Mouse (Mus musculus) brain, embryonic 14.5 days (tissue): ENCODE measurements around the gene Fgf22. TPM values are rescaled to one million over a fixed set of nuclear protein-coding genes. Genes with fewer than 3 reads are reported as not detected.

Experiments
- DNase-seq: peaks from one replicate; pipeline ENCODE4 v3.0.0-alpha.2; 2011; ENCODE audit warnings: low read depth
- CTCF ChIP-seq: fragments of 200-500 bp; IDR thresholded peaks from 2 replicates; pipeline ENCODE4 v1.5.1; 2012; ENCODE audit warnings: inconsistent platforms, mild to moderate bottlenecking, moderate library complexity, borderline replicate concordance; ENCODE audit not compliant: insufficient read depth, insufficient read length; ENCODE audit errors: extremely low read depth
- POLR2A ChIP-seq: fragments of 200-500 bp; IDR thresholded peaks from 2 replicates; pipeline ENCODE4 v1.6.1; 2012; ENCODE audit warnings: mild to moderate bottlenecking, inconsistent platforms, borderline replicate concordance; ENCODE audit not compliant: poor library complexity, insufficient read depth, insufficient read length, severe bottlenecking; ENCODE audit errors: extremely low read depth
- polyA plus RNA-seq: library from polyadenylated mRNA; depleted of rRNA; stranded (reverse); fragments of >200 nt; gene quantifications from 2 replicates; pipeline ENCODE4 v1.2.3, GENCODE M21; 2012; rRNA removed

The Fgf22 gene
- polyA plus RNA-seq, 1 experiment: 0.74 TPM

DNA sequence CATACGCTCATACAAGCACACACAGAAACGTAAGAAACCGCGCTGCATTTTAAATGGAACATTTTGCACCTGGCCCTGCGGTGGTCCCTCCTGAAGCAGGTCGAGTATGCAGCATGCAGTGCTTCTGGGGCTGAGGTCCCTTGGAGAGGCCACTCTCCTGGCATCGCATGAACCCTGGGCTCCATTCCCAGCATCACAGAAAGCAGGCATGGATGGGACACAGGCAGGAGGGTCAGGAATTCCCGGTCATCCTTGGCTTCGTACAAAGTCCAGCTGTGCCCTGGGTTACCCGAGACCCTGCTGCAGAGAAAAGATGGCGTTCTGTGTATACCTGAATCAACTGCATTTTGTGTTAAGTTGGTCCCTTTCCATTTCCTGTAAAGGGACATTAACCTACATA is 45.6 kb downstream of the Fgf22 start:
- no peak for DNase-seq
- TF ChIP-seq CTCF (no peak), POLR2A (no peak)

- no peak for TF ChIP-seq CTCF
- no peak for TF ChIP-seq POLR2A
- no peak for DNase-seq
These were observed 47.0 kb downstream of the Fgf22 start for GRCm38 (mm10) chr10:79801837-79802236.

DNA sequence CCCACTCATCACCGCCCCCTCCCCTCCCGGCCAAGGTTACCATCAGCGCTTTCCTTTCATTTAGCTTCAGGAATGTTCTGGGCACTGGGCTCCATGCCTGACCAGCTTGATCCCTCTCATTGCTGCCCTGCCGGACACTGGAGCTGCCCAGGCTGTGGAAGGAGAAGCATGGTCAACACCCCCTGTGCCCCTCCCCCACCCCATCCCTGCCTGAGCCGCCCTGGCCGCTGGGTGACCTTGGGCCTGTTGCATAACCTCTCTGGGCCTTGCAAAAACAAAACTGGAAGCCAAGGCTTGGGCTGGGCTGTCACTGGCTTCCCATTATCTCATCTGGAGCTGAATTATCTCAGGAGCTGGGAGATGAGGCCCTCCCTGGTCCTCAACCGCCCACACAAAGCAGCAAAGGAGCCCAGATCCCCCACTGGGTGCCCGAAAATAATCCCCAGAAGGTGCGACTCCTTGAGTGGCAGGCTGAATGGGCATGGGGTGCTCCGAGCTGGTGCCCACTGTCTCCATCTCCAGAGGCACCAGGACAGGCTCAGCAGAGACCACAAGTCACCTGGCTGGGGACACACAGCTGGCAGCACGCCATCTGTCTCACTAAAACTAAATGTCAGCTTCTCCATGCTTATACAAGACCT is 47.6 kb downstream of the Fgf22 start:
- peak; percentile 23 for DNase-seq
- TF ChIP-seq POLR2A: no peak
- TF ChIP-seq CTCF: no peak

DNA sequence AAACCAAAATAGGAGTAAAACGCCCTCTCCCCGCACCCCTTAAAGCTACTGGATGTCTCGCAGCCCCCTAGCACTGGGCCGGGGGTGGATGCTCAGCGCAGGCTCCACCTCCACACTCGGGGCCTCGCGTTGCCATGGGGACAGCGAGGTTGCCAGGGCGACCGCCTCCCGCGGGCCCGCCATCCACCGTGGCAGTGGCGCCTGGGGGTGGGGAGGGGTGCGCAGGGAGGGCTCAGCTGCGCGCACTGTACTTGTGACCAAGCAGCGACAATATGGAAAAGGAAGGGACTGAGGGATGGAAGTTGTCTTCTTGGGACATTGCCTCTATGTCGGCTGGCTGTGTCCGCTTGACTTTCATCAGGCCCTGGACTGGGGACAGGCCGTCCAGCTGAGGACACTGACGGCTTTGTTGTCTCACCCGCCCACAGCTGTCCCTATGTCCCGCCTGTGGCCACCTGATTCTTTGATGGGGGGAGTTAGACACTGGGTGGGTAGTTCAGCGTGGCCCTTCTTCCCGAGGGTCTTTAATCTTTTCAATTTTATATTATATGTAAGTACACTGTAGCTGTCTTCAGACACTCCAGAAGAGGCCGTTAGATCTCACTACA is 48.9 kb downstream of the Fgf22 start:
- TF ChIP-seq CTCF: no peak
- TF ChIP-seq POLR2A: peak; percentile 25; the same call in 1 of the 2 replicates
- peak; percentile 97 for DNase-seq

GRCm38 (mm10) chr10:79805636-79806035 is 50.8 kb downstream of the Fgf22 start:
- TF ChIP-seq POLR2A: no peak
- TF ChIP-seq CTCF: no peak
- no peak for DNase-seq

- TF ChIP-seq CTCF (no peak), POLR2A (no peak)
- DNase-seq: no peak
These were observed 51.5 kb downstream of the Fgf22 start for GRCm38 (mm10) chr10:79806331-79806730.

DNA sequence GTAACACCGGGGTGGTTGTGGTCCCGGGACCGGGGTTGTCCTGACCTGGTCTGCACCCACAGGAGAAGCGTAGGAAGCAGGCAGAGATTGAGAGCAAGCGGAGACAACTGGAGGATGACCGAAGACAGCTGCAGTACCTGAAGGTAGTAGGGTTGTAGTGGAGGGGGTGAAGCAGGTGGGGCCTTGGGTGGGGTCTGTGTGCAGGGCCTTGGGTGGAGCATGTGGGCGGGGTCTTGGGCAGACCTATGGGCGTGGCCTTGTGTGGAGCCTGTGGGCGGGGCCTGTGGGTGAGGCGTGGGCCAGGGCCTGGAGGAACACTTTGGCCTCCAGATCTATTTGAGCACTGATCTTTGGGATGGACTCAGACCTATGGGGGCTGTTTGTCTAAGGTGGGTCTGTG is 52.1 kb downstream of the Fgf22 start:
- no peak for DNase-seq
- TF ChIP-seq POLR2A (no peak), CTCF (no peak)

- DNase-seq: peak; percentile 51
- TF ChIP-seq CTCF: no peak
- no peak for TF ChIP-seq POLR2A
These were observed 53.0 kb downstream of the Fgf22 start for GRCm38 (mm10) chr10:79807826-79808225.

Other genes with a start within 250 kb of the Fgf22 start
- 8.9 and 13.8 TPM in 2 replicates for gene Plpp2, start 221.3 kb upstream of the Fgf22 start, polyA plus RNA-seq
- gene Mier2, start 199.9 kb upstream of the Fgf22 start, polyA plus RNA-seq: 128 and 178 TPM in 2 replicates
- gene Theg, start 167.7 kb upstream of the Fgf22 start, polyA plus RNA-seq: not detected in 2 replicates
- gene C2cd4c, start 141.1 kb upstream of the Fgf22 start, polyA plus RNA-seq: 8.2 and 10.4 TPM in 2 replicates
- gene Shc2, start 117.2 kb upstream of the Fgf22 start, polyA plus RNA-seq: 48.1 and 54.9 TPM in 2 replicates
- gene Odf3l2, start 109.3 kb upstream of the Fgf22 start, polyA plus RNA-seq: 0.11 TPM in 1 of 2 replicates, not detected in the other
- gene Madcam1, start 90.5 kb upstream of the Fgf22 start, polyA plus RNA-seq: 0.87 and 1.1 TPM in 2 replicates
- gene Tpgs1, start 85.7 kb upstream of the Fgf22 start, polyA plus RNA-seq: 68.2 and 69.2 TPM in 2 replicates
- 121 and 151 TPM in 2 replicates for gene Cdc34, start 72.9 kb upstream of the Fgf22 start, polyA plus RNA-seq
- 1.4 and 1.9 TPM in 2 replicates for gene Gzmm, start 66.1 kb upstream of the Fgf22 start, polyA plus RNA-seq
- 593 and 631 TPM in 2 replicates for gene Bsg, start 50.6 kb upstream of the Fgf22 start, polyA plus RNA-seq
- 8.3 and 16.1 TPM in 2 replicates for gene Hcn2, start 38.4 kb upstream of the Fgf22 start, polyA plus RNA-seq
- 63.0 and 81.6 TPM in 2 replicates for gene Polrmt, start 8.5 kb upstream of the Fgf22 start, polyA plus RNA-seq
- gene Rnf126, start 11.9 kb downstream of the Fgf22 start, polyA plus RNA-seq: 157 and 182 TPM in 2 replicates
- gene Fstl3, start 22.2 kb downstream of the Fgf22 start, polyA plus RNA-seq: 1.7 and 2.2 TPM in 2 replicates
- 0.05 and 0.14 TPM in 2 replicates for gene Prss57, start 35.9 kb downstream of the Fgf22 start, polyA plus RNA-seq
- gene Palm, start 38.5 kb downstream of the Fgf22 start, polyA plus RNA-seq: 157 and 219 TPM in 2 replicates
- gene Misp, start 65.9 kb downstream of the Fgf22 start, polyA plus RNA-seq: 0.59 and 1.1 TPM in 2 replicates
- gene Ptbp1, start 99.4 kb downstream of the Fgf22 start, polyA plus RNA-seq: 183 and 194 TPM in 2 replicates
- 18.0 and 28.0 TPM in 2 replicates for gene Prtn3, start 119.4 kb downstream of the Fgf22 start, polyA plus RNA-seq
- 805 and 1,208 TPM in 2 replicates for gene Plppr3, start 119.6 kb downstream of the Fgf22 start, polyA plus RNA-seq
- gene Elane, start 131.2 kb downstream of the Fgf22 start, polyA plus RNA-seq: 0.28 and 0.49 TPM in 2 replicates
- gene Cfd, start 135.8 kb downstream of the Fgf22 start, polyA plus RNA-seq: 0.60 and 0.81 TPM in 2 replicates
- 84.7 and 92.6 TPM in 2 replicates for gene Med16, start 153.8 kb downstream of the Fgf22 start, polyA plus RNA-seq
- not detected in 2 replicates for gene Gm26602, start 155.8 kb downstream of the Fgf22 start, polyA plus RNA-seq
- 4.1 and 4.4 TPM in 2 replicates for gene Kiss1r, start 161.9 kb downstream of the Fgf22 start, polyA plus RNA-seq
- 195 and 197 TPM in 2 replicates for gene R3hdm4, start 166.1 kb downstream of the Fgf22 start, polyA plus RNA-seq
- gene Arid3a, start 172.0 kb downstream of the Fgf22 start, polyA plus RNA-seq: 5.2 and 7.0 TPM in 2 replicates
- 59.7 and 74.1 TPM in 2 replicates for gene Wdr18, start 205.1 kb downstream of the Fgf22 start, polyA plus RNA-seq
- 0.20 and 0.38 TPM in 2 replicates for gene Grin3b, start 215.6 kb downstream of the Fgf22 start, polyA plus RNA-seq
- 221 and 337 TPM in 2 replicates for gene Tmem259, start 229.3 kb downstream of the Fgf22 start, polyA plus RNA-seq
- gene Cnn2, start 233.5 kb downstream of the Fgf22 start, polyA plus RNA-seq: 21.2 and 30.7 TPM in 2 replicates
- 12.2 and 12.7 TPM in 2 replicates for gene Abca7, start 241.4 kb downstream of the Fgf22 start, polyA plus RNA-seq